Mouse (Mus musculus) thymus, adult 2 months (tissue): ENCODE data around the gene Pabpc4. TPM values are rescaled to one million over a fixed set of nuclear protein-coding genes. Genes with fewer than 3 reads are reported as not detected.
"Not testable (repeated sequence)": the region's sequence is repeated elsewhere in the genome, so short reads cannot be mapped to it uniquely, and the experiment has no call there.

Experiments used
- DNase-seq: peaks from one replicate; pipeline ENCODE4 v3.0.0; 2021
- H3K27ac ChIP-seq: fragments of 200-500 bp; 2 replicates; pipeline ENCODE4 v1.5.1; 2012; ENCODE audit warnings: low read length, control low read depth; ENCODE audit not compliant: control insufficient read depth, insufficient read depth
- H3K27me3 ChIP-seq: fragments of 200-500 bp; 2 replicates; pipeline ENCODE4 v1.6.1; 2012; ENCODE audit warnings: mild to moderate bottlenecking, low read length, moderate library complexity, mixed read lengths; ENCODE audit not compliant: control insufficient read depth, insufficient read depth
- H3K36me3 ChIP-seq: fragments of 200-500 bp; 2 replicates; pipeline ENCODE4 v1.6.1; 2012; ENCODE audit warnings: mild to moderate bottlenecking, low read length, moderate library complexity; ENCODE audit not compliant: control insufficient read depth, insufficient read depth
- H3K4me1 ChIP-seq: fragments of 200-500 bp; replicated peaks from 2 replicates; pipeline ENCODE4 v1.6.1; 2012; ENCODE audit warnings: low read length; ENCODE audit not compliant: control insufficient read depth, insufficient read depth
- H3K4me3 ChIP-seq: fragments of 200-500 bp; 2 replicates; pipeline ENCODE4 v1.5.1; 2012; ENCODE audit warnings: mild to moderate bottlenecking, low read length, control low read depth, moderate library complexity; ENCODE audit not compliant: control insufficient read depth, insufficient read depth
- CTCF ChIP-seq: fragments of 200-500 bp; IDR thresholded peaks from 2 replicates; pipeline ENCODE4 v1.5.1; 2012; ENCODE audit warnings: mild to moderate bottlenecking, control low read depth, low read length, moderate library complexity, borderline replicate concordance; ENCODE audit not compliant: control insufficient read depth, poor library complexity, insufficient read depth; ENCODE audit errors: extremely low read depth
- POLR2A ChIP-seq: fragments of 200-500 bp; IDR thresholded peaks from 2 replicates; pipeline ENCODE4 v1.6.1; 2012; ENCODE audit warnings: mild to moderate bottlenecking, low read length, control low read depth, moderate library complexity; ENCODE audit not compliant: control insufficient read depth, poor library complexity, insufficient read depth; ENCODE audit errors: extremely low read depth
- WGBS: fragments of 180-500 bp; shearing (Covaris S2); methylation state at CpG from one replicate; pipeline ENCODE4 v1.1.7; 2018; 5-methylcytosine and 5-hydroxymethylcytosine counted together
- polyA plus RNA-seq: library from polyadenylated mRNA; depleted of rRNA; stranded (reverse); fragments of >200 nt; gene quantifications from 2 replicates; pipeline ENCODE4 v1.2.3, GENCODE M21; 2012

Pabpc4 gene
- polyA plus RNA-seq, 1 experiment, result 146 TPM

DNA sequence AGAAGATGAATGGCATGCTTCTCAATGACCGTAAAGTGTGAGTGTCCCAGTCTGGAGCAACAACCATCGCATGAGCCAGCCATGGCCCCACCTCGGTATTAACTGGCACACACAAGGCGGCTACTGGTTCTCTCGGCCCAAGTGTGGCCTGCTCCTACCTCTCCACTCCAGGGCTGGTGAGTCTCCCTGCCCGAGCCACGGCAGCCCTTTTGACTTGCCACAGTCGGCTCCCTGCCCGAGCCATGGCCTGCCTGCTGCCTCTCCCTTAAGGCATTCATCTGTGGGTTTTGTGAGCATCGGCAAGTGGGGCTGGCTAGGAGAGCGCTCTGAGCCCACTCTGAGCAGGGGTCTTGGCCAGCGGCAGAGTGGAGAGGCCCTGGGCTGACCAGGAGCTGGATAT lies 26.9 kb downstream of the Pabpc4 start:
- Histone ChIP-seq H3K27ac (no peak overlapping the region), H3K27me3 (no peaks in the 10 kb centered on the region), H3K36me3 (peaks cover 54% of the 10 kb centered on the region), H3K4me3 (no peak overlapping the region), H3K4me1 (peaks cover 6% of the 10 kb centered on the region)
- no peak for DNase-seq
- 97% methylated on average over 12 of the region's 12 CpGs for WGBS
- TF ChIP-seq CTCF (no peak), POLR2A (no peak)

DNA sequence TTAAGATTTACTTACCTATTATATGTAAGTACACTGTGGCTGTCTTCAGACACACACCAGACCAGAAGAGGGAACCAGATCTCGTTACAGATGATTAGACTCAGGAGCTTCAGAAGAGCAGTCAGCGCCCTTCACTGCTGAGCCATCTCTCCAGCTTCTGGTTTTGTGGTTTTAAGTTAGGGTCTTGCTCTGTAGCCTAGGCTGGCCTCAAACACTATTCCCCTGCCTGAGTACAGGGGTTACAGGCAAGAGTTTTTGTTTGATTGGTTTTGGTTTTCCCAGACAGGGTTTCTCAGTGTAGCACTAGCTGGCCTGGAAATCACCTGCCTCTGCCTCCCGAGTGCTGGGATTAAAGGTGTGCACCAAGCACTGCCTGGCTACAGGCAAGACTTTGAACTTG lies 30.2 kb downstream of the Pabpc4 start:
- no peaks in the 10 kb centered on the region for H3K4me1 ChIP-seq
- no peak for DNase-seq
- peaks cover 76% of the 10 kb centered on the region for H3K36me3 ChIP-seq
- no peak overlapping the region for H3K27ac ChIP-seq
- no peaks in the 10 kb centered on the region for H3K27me3 ChIP-seq
- TF ChIP-seq POLR2A (no peak), CTCF (no peak)
- whole genome bisulfite sequencing, result 75% methylated on average over 3 of the region's 3 CpGs
- H3K4me3 ChIP-seq, result no peak overlapping the region

DNA sequence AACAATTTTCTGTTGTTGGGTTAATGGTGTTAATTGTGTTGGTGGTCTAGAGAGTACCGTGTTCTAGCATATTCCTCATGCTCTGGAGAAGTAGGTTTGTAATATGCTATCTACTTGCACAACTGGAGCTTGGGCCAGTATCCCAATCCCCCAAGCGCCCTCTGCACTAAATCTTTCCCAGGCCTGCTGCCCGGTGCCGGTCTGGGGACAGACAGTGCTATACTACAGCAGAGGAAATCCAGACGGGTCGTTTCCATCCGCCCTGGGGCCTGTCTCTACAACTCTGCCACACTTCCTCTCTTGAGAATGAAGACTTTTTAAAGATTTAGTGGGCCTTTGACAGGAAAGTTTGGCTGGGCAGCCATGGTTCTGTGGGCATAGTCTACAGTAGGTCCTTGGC lies 30.8 kb downstream of the Pabpc4 start:
- Histone ChIP-seq H3K27ac (no peak overlapping the region), H3K36me3 (peaks cover 80% of the 10 kb centered on the region), H3K4me3 (no peak overlapping the region), H3K27me3 (no peaks in the 10 kb centered on the region), H3K4me1 (no peaks in the 10 kb centered on the region)
- TF ChIP-seq CTCF (no peak), POLR2A (no peak)
- no peak for DNase-seq
- WGBS, result 93% methylated on average over 7 of the region's 7 CpGs

DNA sequence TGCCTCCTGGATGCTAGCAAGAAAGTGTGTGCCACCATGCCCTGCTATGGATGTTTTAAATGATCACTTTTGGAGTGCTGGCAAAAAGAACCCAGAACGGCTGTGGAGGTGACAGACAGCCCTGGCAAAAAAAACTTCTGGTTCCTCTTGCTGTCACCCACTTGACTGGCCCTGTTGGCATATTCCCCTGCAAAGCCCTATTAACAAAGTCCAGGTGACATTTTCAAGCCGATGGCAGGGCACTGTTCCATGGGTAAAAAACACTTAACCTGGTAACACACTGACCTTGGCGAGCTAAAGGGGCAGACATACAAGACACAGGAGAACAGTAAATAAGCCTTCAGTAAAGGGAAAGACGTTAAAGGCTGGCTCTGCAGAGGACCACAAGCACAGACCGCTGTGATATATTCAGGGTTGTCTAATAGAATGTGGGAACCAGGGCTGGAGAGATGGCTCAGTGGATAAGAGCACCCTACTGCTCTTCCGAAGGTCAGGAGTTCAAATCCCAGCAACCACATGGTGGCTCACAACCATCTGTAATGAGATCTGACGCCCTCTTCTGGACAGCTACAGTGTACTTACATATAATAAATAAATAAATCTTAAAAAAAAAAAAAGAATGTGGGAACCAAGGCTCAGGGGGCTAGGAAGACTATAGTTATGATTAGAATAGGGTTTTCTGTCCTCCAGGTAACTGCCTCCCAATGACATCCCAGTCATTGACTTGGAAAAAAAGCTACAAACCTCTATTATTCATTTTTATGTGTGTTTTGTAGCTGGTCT lies 31.7 kb downstream of the Pabpc4 start:
- Histone ChIP-seq H3K4me3 (no peak overlapping the region), H3K36me3 (peaks cover 83% of the 10 kb centered on the region), H3K27ac (no peak overlapping the region), H3K27me3 (no peaks in the 10 kb centered on the region), H3K4me1 (no peaks in the 10 kb centered on the region)
- WGBS, result 91% methylated on average over 7 of the region's 7 CpGs
- TF ChIP-seq CTCF (no peak), POLR2A (no peak)
- DNase-seq, result no peak

DNA sequence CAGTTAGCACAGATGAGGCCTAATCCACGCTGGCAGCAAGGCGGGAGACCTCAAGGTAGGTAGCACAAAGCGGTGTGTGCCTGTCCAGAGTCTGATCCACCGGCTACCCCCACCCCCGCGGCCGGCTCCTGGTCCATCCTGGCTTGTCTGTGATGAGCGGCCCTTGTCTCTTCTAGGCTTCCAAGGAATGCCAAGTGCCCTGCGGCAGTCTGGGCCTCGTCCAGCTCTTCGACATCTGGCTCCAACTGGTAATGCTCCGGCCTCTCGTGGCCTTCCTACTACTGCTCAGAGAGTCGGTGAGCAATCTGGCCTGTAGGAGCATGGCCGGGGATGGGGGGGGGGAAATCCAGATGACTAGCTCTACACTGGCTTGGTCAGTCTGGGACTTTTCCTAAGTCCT lies 32.9 kb downstream of the Pabpc4 start:
- not testable (repeated sequence) for H3K27me3 ChIP-seq, H3K27ac ChIP-seq, DNase-seq, H3K4me3 ChIP-seq, H3K4me1 ChIP-seq
- WGBS, result 95% methylated on average over 15 of the region's 15 CpGs
- peaks cover 75% of the 10 kb centered on the region for H3K36me3 ChIP-seq

DNA sequence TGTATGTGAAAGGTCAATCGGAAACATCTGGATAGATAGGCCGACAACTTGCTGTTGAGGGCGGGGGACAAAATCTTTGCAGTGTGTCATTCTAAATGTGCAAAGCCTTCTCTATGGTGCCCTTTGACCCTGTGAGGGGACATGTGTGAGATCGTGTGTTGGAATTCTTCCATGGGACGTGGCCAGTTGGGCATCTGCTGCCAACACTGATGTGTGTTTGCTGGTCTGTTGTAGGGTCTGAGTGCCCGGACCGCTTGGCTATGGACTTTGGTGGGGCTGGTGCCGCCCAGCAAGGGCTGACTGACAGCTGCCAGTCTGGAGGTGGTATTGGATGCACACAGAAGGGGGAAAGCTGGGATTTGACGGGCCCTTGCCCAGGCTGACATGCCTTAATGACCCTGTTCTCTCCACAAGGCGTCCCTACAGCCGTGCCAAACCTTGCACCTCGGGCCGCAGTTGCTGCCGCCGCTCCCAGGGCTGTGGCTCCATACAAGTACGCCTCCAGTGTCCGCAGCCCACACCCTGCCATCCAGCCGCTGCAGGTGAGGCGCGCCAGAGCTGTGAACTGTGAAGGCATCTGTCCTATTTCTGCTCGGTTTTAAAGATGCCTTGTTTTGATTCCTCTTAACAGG lies 33.5 kb downstream of the Pabpc4 start:
- no peak for TF ChIP-seq CTCF
- TF ChIP-seq POLR2A, result no peak
- no peak for DNase-seq
- Histone ChIP-seq H3K36me3 (peaks cover 68% of the 10 kb centered on the region), H3K27ac (no peak overlapping the region), H3K4me3 (no peak overlapping the region), H3K4me1 (no peaks in the 10 kb centered on the region), H3K27me3 (no peaks in the 10 kb centered on the region)
- WGBS, result 95% methylated on average over 21 of the region's 21 CpGs

DNA sequence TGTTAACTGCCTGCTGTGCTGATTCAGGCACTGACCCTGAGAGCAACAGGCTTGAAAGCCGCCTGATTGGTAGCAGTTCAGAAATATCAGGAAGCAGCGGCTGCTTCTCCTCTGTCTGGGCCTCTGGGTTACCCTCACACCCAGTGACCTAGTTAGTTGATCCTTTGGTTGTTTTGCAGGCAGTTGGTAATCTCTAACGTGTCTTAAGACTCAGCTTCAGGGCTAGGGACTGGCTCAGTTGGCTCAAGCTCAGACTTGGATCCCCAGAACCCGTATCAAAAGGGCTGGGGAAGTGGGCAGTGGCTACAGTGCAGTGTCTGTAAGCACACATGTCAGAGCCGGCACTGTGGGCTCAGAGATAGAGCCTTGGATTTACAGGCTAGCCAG lies 34.0 kb downstream of the Pabpc4 start:
- TF ChIP-seq POLR2A, result no peak
- TF ChIP-seq CTCF, result no peak
- no peak for DNase-seq
- H3K27me3 ChIP-seq, result no peaks in the 10 kb centered on the region
- H3K27ac ChIP-seq, result no peak overlapping the region
- WGBS, result 95% methylated on average over 5 of the region's 5 CpGs
- H3K4me3 ChIP-seq, result no peak overlapping the region
- peaks cover 63% of the 10 kb centered on the region for H3K36me3 ChIP-seq
- H3K4me1 ChIP-seq, result no peaks in the 10 kb centered on the region
